Mouse (Mus musculus) limb, embryonic 12.5 days (tissue): ENCODE data around the gene Anp32a. TPM values are rescaled to one million over a fixed set of nuclear protein-coding genes. Genes with fewer than 3 reads are reported as not detected.

Experiments
- ATAC-seq: fragments of 200-750 bp; cut with Nextera tagmentation; 2 replicates; pipeline ENCODE4 v1.8.0; 2017; ENCODE audit warnings: low read depth, moderate TSS enrichment; ENCODE audit not compliant: insufficient number of reproducible peaks, insufficient read depth, low FRiP score, low TSS enrichment
- H3K27ac ChIP-seq: fragments of 300-500 bp; sonication (generic); 2 replicates; pipeline ENCODE4 v1.5.1; 2016; ENCODE audit warnings: mild to moderate bottlenecking, moderate library complexity
- H3K27me3 ChIP-seq: fragments of 300-500 bp; sonication (generic); 2 replicates; pipeline ENCODE4 v1.6.1; 2016; ENCODE audit warnings: mild to moderate bottlenecking, moderate library complexity
- H3K36me3 ChIP-seq: fragments of 300-500 bp; sonication (generic); 2 replicates; pipeline ENCODE4 v1.6.1; 2016; ENCODE audit warnings: mild to moderate bottlenecking, moderate library complexity
- H3K4me1 ChIP-seq: fragments of 300-500 bp; sonication (generic); replicated peaks from 2 replicates; pipeline ENCODE4 v1.6.1; 2016
- H3K4me2 ChIP-seq: fragments of 300-500 bp; sonication (generic); 2 replicates; pipeline ENCODE4 v1.6.1; 2016; ENCODE audit warnings: mild to moderate bottlenecking, moderate library complexity
- H3K4me3 ChIP-seq: fragments of 300-500 bp; sonication (generic); replicated peaks from 2 replicates; pipeline ENCODE4 v1.5.1; 2016; ENCODE audit warnings: mild to moderate bottlenecking
- H3K9ac ChIP-seq: fragments of 300-500 bp; sonication (generic); replicated peaks from 2 replicates; pipeline ENCODE4 v1.6.1; 2016; ENCODE audit warnings: mild to moderate bottlenecking, moderate library complexity
- H3K9me3 ChIP-seq: fragments of 300-500 bp; sonication (generic); 2 replicates; pipeline ENCODE4 v1.6.1; 2016; ENCODE audit warnings: mild to moderate bottlenecking, moderate library complexity
- WGBS: fragments of 180-500 bp; shearing (Covaris S2); methylation state at CpG from one replicate; pipeline ENCODE4 v1.1.7; 2016; 5-methylcytosine and 5-hydroxymethylcytosine counted together
- polyA plus RNA-seq: library from polyadenylated mRNA; unstranded; fragments of >200 nt; fragmentation: Nextera tagmentation; extraction: Ambion mirVana; gene quantifications from 2 replicates; pipeline ENCODE4 v1.2.1, GENCODE M21; 2016

The Anp32a gene
- polyA plus RNA-seq, 1 experiment from 2014 or later, result 231 TPM

DNA sequence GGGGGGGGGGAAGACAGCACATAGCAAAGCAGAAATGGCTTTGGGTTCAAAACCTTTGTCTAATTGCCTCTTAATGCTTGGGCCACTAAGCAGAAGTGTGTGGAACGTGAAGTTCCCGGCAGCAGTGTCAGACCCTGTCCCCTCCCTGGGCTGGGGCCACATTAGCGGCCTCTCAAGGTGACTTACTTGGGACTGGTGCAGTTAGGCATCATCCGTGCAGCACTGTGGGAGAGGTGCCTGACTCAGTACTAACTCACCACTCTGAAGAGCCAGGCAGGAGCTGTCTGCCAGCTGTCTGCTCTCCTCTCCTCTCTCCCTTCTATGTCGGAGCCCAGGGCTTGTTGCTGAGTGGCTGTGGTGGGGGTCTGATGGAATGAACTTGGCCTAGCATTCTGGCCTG is 6.1 kb downstream of the Anp32a start:
- no peak overlapping the region for H3K4me3 ChIP-seq
- H3K27ac ChIP-seq, result peak overlapping the region; percentile 37; the same call in 1 of the 2 replicates
- H3K4me1 ChIP-seq, result peaks cover 59% of the 10 kb centered on the region
- 0 out of 2 replicates have a peak overlapping the region, but pooled peaks have one; percentile 72 for H3K4me2 ChIP-seq
- H3K27me3 ChIP-seq, result no peaks in the 10 kb centered on the region
- no peak overlapping the region for H3K9ac ChIP-seq
- 71% methylated on average over 5 of the region's 5 CpGs for WGBS
- no peaks in the 10 kb centered on the region; the same call in 1 of the 2 replicates for H3K36me3 ChIP-seq
- H3K9me3 ChIP-seq, result no peaks in the 10 kb centered on the region
- no peak for ATAC-seq

DNA sequence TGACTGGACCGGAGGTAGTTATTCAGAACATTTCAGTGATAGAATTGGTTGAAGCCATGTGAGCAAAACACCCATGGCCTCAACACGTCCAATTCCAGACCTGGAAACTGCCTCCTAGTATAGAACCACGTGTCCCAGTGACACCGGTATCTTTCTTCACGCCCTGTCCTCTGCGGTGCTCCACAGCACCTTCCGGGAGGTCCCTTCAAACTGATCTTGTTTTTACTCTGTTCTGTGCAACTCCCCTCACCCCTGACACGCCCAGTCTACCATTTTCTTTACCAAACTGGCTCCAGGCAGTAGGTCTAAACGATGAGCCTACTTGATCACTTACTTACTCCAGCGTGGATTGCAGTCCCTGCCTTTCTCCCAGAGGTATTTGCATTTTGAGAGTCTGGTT is 7.0 kb downstream of the Anp32a start:
- H3K9me3 ChIP-seq, result no peaks in the 10 kb centered on the region
- H3K4me3 ChIP-seq, result no peak overlapping the region
- peaks cover 60% of the 10 kb centered on the region for H3K4me1 ChIP-seq
- no peak overlapping the region for H3K9ac ChIP-seq
- H3K36me3 ChIP-seq, result peaks cover 2% of the 10 kb centered on the region; the same call in 1 of the 2 replicates
- ATAC-seq, result no peak
- H3K4me2 ChIP-seq, result no peak overlapping the region
- no peaks in the 10 kb centered on the region for H3K27me3 ChIP-seq
- no peak overlapping the region for H3K27ac ChIP-seq
- WGBS, result 82% methylated on average over 10 of the region's 10 CpGs

DNA sequence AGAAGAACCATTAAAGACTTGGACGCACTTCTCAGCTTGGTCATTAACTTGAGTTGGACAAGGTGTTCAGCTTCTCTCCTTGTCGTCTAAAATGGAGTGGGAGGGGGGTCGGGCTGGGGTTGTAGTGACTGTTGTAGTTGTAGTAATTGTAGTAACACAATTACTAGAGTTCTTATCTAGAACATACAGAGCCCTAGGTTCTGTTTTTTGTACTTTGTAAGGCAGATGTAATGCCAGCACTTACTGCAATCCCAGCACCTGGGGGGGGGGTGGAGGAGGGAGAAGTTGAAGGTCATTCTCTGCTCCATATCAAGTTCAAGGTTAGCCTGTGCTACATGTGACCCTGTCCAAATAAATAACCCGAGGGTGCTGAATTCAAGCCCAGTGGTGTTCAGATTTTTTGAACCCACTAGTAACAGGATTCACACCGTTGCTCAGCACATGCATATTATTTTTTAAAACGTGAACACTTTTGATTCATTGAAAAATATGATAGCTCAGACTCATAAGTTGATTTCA is 7.4 kb downstream of the Anp32a start:
- no peak overlapping the region for H3K4me3 ChIP-seq
- H3K9me3 ChIP-seq, result no peaks in the 10 kb centered on the region
- no peak overlapping the region for H3K27ac ChIP-seq
- 70% methylated on average over 6 of the region's 6 CpGs for WGBS
- H3K9ac ChIP-seq, result no peak overlapping the region
- ATAC-seq, result no peak
- H3K4me2 ChIP-seq, result no peak overlapping the region
- H3K4me1 ChIP-seq, result peaks cover 65% of the 10 kb centered on the region
- no peaks in the 10 kb centered on the region for H3K27me3 ChIP-seq
- H3K36me3 ChIP-seq, result peaks cover 6% of the 10 kb centered on the region; the same call in 1 of the 2 replicates

- WGBS, result 61% methylated on average over 15 of the region's 15 CpGs
- H3K27me3 ChIP-seq, result no peaks in the 10 kb centered on the region
- H3K27ac ChIP-seq, result peak overlapping the region; percentile 59
- 0 out of 2 replicates have a peak overlapping the region, but pooled peaks have one; percentile 31 for H3K9ac ChIP-seq
- H3K4me1 ChIP-seq, result peaks cover 72% of the 10 kb centered on the region
- no peak for ATAC-seq
- H3K36me3 ChIP-seq, result peaks cover 9% of the 10 kb centered on the region; the same call in 1 of the 2 replicates
- H3K4me2 ChIP-seq, result no peak overlapping the region
- H3K4me3 ChIP-seq, result no peak overlapping the region
- H3K9me3 ChIP-seq, result no peaks in the 10 kb centered on the region
Measured at GRCm38 (mm10) chr9:62349250-62349649, 8.2 kb downstream of the Anp32a start.

GRCm38 (mm10) chr9:62350721-62351120 is 9.6 kb downstream of the Anp32a start:
- H3K9ac ChIP-seq, result no peak overlapping the region
- no peak overlapping the region for H3K27ac ChIP-seq
- peaks cover 67% of the 10 kb centered on the region for H3K4me1 ChIP-seq
- peaks cover 22% of the 10 kb centered on the region for H3K36me3 ChIP-seq
- WGBS, result 59% methylated on average over 2 of the region's 2 CpGs
- H3K4me2 ChIP-seq, result no peak overlapping the region; the same call in 1 of the 2 replicates
- H3K9me3 ChIP-seq, result no peaks in the 10 kb centered on the region
- no peaks in the 10 kb centered on the region for H3K27me3 ChIP-seq
- no peak overlapping the region for H3K4me3 ChIP-seq
- no peak; the same call in 1 of the 2 replicates for ATAC-seq

DNA sequence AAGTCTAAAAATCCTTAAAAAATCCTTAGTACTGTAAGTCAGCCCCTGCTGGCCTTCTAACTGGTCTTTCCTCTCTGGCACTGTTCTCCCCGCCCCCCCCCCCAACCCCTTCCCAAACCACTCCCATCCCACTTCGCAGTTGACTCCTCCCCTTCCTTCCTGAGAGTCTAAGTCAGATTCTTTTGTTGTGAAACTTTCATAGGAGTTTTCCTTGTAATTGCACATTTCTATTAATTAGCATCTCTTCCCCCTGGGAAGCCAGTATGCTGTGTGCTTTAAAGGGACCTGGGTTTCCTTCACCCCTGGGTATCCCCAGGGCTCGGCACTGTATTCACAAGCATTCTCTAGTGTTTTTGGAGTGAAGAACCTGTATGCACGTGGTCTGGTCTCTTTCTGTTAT is 10.1 kb downstream of the Anp32a start:
- no peak for ATAC-seq
- Histone ChIP-seq H3K4me2 (peak overlapping the region; percentile 13; the same call in 1 of the 2 replicates), H3K27ac (peak overlapping the region; percentile 64), H3K9me3 (no peaks in the 10 kb centered on the region), H3K27me3 (no peaks in the 10 kb centered on the region), H3K9ac (no peak overlapping the region), H3K4me3 (no peak overlapping the region), H3K4me1 (peaks cover 62% of the 10 kb centered on the region), H3K36me3 (peaks cover 27% of the 10 kb centered on the region)
- WGBS, result 41% methylated on average over 4 of the region's 4 CpGs

DNA sequence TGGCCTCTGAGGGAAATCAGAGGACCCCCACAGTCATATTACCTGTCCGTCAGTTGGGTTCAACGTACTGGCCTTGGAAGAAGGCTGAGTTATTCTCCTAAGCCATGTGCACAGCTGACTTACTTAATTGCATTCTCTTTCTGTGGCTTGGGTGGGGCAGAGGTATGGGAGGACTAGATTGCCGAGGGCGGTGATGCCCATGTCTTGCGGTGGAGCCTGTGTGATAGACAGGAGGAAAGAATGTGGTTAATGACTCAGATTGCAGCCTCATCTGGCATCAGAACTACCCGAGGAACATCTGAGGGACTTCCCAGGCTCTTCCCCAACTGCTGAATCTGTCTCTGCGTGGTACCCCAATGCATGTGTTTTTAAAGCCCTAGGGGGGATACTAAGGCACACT is 12.7 kb downstream of the Anp32a start:
- H3K27me3 ChIP-seq, result no peaks in the 10 kb centered on the region
- peaks cover 48% of the 10 kb centered on the region for H3K36me3 ChIP-seq
- H3K27ac ChIP-seq, result no peak overlapping the region
- H3K9ac ChIP-seq, result no peak overlapping the region
- H3K4me2 ChIP-seq, result no peak overlapping the region
- no peak for ATAC-seq
- no peak overlapping the region for H3K4me3 ChIP-seq
- whole genome bisulfite sequencing, result 77% methylated on average over 7 of the region's 7 CpGs
- H3K9me3 ChIP-seq, result no peaks in the 10 kb centered on the region
- peaks cover 51% of the 10 kb centered on the region for H3K4me1 ChIP-seq

DNA sequence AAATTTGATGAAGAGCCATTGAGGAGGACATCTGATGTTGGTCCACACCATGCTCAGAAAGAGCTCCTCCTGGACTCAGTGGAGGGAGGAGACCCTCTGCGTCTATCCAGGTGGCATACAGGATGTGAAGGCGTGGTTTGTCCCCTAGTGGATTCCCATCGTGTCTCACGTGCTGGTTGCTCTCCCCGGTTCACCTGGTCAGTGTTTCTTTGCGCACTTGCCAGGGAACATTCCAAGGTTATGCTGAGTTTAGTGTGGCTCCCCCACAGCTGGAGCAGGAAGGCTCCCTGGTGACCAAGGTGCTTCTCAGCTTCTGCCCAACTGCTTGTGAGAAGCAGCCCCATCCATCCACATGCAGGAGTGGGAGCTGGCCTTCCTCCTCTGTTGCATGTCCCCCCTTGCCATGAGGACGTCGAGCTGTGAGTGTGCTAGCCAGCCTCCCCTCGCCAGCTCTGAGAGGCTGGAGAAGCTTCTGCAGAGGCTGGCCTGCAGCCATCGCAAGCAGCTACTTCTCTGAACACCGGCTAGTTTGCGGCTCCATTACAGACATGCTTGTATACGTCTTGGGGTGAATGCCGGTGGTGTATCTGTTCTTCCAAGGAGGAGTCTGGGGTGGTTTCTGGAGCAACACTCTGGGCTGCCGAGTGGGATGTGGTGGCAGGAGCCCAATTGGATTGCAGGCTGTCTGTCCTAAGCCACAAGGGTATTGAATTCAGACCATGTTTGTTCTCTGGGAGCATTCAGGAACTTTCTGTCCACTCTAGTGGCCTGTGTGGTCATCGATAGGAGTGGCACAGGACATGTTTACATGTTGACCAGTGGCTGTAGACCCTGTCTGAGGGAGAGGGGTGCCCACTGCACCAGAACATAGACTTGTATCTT is 14.0 kb downstream of the Anp32a start:
- 82% methylated on average over 16 of the region's 16 CpGs for WGBS
- Histone ChIP-seq H3K4me1 (peaks cover 42% of the 10 kb centered on the region), H3K27ac (no peak overlapping the region), H3K36me3 (peaks cover 61% of the 10 kb centered on the region), H3K4me3 (no peak overlapping the region), H3K9ac (no peak overlapping the region; the same call in 1 of the 2 replicates), H3K4me2 (no peak overlapping the region), H3K9me3 (no peaks in the 10 kb centered on the region), H3K27me3 (no peaks in the 10 kb centered on the region)
- ATAC-seq, result no peak

DNA sequence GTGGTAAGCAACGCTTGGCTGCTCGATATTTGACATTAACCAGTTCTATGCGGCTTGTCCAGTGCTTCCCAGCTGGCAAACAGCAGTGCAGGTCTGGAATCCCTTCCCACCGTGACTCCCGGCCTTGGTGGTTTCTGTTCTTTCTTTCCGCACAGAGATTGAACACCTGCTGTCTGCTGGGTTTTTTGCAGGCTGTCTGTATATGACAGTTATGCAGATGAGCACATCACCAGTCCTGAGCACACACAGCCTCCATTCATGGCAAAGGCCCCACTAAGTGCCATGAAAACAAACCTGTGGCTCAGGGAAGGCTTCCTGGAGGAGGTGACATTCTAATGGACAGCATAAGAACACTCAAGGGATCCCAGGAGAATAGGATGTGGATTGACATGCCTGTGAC is 14.7 kb downstream of the Anp32a start:
- Histone ChIP-seq H3K4me1 (peaks cover 42% of the 10 kb centered on the region), H3K4me2 (no peak overlapping the region), H3K36me3 (peaks cover 62% of the 10 kb centered on the region), H3K27ac (no peak overlapping the region), H3K27me3 (no peaks in the 10 kb centered on the region), H3K9me3 (no peaks in the 10 kb centered on the region), H3K4me3 (no peak overlapping the region), H3K9ac (no peak overlapping the region)
- ATAC-seq, result no peak
- 91% methylated on average over 6 of the region's 6 CpGs for WGBS

DNA sequence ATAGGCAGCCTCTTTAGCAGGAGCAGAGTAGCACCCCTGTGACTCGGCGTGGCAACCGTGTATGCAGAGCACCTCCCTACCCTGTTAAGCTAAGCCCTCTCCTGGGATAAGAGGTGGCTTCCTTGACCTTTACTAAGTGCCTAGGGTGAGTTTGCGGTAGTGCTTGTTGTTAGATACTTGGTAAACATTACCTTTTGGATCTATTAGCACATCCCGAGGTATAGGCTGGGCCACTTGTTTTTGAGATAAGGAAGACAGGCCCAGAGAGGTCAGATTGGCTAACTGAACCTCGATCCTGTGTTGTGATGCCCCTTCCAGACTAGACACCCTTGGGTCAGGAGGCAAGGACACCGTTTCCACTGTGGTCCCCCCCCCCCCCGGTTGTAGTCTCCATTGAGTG is 16.5 kb downstream of the Anp32a start:
- Histone ChIP-seq H3K36me3 (peaks cover 62% of the 10 kb centered on the region), H3K4me1 (peaks cover 52% of the 10 kb centered on the region), H3K4me3 (no peak overlapping the region), H3K9me3 (no peaks in the 10 kb centered on the region), H3K27ac (no peak overlapping the region), H3K9ac (no peak overlapping the region), H3K27me3 (no peaks in the 10 kb centered on the region), H3K4me2 (no peak overlapping the region)
- WGBS, result 89% methylated on average over 8 of the region's 8 CpGs
- ATAC-seq, result no peak

DNA sequence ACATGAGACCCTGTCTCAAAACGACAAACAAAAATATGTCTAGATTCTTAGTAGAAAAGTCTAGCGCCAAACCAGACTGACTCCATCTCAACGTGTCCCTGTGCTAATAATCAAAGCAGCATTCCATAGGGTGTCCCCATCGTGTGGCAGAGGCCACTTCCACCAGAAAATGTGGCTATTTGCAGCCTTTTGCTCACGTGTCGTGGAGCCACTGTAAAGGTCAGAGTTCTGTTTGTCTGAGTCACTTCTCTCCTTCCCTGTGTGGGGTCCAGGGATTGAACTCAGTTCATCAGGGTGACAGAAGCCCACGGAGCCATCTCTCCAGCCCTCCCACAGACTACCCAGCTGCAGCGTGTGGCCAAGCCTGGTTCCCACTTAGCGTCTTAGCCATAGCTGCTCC is 17.8 kb downstream of the Anp32a start:
- no peak overlapping the region for H3K9ac ChIP-seq
- H3K27me3 ChIP-seq, result no peaks in the 10 kb centered on the region
- no peak for ATAC-seq
- peaks cover 55% of the 10 kb centered on the region for H3K4me1 ChIP-seq
- H3K4me2 ChIP-seq, result no peak overlapping the region
- 86% methylated on average over 9 of the region's 9 CpGs for WGBS
- no peak overlapping the region for H3K27ac ChIP-seq
- no peak overlapping the region for H3K4me3 ChIP-seq
- H3K36me3 ChIP-seq, result peaks cover 54% of the 10 kb centered on the region
- no peaks in the 10 kb centered on the region for H3K9me3 ChIP-seq
